Mouse (Mus musculus): ENCODE measurements around the gene Borcs5.
"Not testable (repeated sequence)": the region's sequence is repeated elsewhere in the genome, so short reads cannot be mapped to it uniquely, and the experiment has no call there.

The Borcs5 gene

DNA sequence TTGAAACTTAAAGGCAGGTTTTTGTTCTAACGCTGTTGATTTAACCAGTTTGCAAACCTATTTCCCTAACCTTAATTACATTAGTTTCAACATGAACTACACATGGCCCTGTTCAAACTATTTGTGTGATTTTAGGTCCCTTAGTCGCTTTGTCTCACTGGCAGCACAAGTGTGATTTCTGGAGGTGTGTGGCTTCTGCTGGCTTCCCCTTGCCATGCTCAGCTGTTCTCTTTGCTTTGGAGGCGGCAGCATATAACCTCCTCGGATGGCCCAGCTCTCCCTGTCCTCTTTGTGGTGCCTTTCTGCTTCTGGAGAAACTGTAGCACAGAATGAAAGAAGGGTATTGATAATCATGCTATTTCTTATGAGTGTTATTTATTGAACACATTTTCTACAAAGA lies 38.2 kb downstream of the Borcs5 start:
- DNase-seq, result no peak

- DNase-seq, result no peak
Measured at GRCm38 (mm10) chr6:134678037-134678436, 38.7 kb downstream of the Borcs5 start.

DNA sequence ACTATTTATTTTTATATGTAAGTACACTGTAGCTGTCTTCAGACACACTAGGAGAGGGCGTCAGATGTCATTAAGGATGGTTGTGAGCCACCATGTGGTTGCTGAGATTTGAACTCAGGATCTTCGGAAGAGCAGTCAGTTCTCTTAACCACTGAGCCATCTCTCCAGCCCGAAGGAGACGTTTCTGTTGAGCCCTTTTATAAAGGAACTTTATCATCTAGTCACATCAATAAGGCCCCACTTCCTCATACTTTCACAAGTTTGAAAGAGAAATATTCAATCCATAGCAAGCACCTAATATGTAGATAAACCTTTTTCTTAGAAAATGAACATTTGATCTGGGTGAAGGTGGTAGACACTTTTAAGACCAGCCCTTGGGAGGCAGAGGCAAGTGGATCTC lies 40.0 kb downstream of the Borcs5 start:
- DNase-seq, result not testable (repeated sequence)

DNA sequence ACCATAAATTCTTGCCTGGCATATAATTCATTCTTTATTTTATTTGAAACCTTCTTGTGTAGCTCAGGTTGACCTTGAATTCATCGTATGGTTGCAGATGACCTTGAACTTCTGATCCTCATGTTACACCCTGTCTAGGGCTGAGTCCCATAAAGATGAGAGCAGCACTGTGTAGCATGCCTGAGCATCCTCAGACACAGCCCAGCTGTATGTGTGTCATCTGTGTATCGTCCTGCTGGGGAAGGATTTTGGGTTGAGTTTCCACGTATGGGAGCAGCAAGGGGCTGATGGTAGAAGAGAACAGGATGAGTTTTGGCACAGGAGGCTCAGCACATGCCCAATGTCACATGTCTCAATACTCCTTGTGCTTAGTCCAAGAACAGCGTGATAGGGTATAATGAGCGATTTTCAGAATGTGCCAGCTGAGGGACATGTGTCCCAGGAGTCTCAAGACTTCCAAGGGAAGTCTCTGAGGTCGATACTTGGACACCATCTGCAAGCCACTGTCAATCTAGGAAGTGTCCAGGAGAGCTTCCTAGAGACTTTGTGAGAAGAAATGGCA lies 45.1 kb downstream of the Borcs5 start:
- DNase-seq, result no peak

DNA sequence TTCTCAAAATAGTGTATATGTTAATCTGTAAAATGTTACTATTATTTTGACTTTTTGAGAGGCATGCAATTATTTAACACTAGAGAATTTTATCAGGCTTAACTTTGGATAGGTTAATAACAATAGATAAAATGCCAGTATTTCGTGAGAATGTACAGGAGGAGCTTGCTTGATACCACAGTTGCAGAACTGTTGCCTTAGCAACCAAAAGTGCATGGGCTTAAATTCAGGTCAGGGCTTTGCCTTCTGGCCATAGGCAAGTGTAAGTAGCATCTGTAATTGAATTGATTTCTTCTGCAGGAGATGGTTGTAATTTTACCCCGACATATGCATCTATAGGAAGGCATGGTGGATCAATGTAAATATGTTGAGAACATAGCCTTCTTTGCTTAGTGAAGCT lies 45.7 kb downstream of the Borcs5 start:
- no peak for DNase-seq

DNA sequence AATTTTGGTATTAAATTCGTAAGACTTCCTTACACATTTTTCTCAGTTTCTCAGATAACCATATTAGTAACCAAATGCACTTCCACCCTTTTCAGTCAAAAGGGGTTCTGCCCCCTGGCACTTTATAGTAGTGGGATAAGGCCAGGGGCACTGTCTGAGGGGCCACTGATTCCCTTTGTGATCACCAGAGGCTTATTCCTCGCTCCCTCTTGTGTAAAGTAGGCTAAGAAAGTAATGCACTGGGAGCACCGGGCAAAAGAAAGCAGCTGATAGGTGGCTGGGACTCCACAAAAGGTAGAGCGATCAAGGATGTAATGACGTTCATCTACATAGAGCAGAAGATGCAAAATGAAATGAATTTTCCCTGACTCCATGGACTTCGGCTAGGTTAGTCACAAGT lies 46.2 kb downstream of the Borcs5 start:
- DNase-seq, result no peak

- no peak for DNase-seq
Measured at GRCm38 (mm10) chr6:134694498-134694897, 55.2 kb downstream of the Borcs5 start.

DNA sequence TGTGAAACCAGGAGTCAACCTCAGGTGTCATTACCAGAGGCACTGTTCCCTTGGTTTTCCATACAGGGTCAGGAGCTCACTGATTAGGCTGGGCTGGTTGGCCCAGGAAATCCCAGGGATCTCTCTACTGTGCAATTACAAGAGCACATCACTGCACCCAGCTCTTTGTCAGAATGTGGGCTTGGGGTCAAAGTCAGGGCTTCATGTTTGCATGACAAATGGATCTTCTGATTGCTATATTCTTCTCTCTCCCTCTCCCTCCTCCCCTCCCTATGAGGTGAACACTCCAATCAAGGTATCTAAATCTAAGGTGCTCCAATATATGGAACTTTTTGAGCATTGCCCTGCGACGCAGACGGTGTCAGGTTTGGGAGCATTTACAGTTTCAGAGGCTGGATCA lies 55.7 kb downstream of the Borcs5 start:
- no peak for DNase-seq

GRCm38 (mm10) chr6:134695625-134696024 lies 56.3 kb downstream of the Borcs5 start:
- DNase-seq, result no peak

DNA sequence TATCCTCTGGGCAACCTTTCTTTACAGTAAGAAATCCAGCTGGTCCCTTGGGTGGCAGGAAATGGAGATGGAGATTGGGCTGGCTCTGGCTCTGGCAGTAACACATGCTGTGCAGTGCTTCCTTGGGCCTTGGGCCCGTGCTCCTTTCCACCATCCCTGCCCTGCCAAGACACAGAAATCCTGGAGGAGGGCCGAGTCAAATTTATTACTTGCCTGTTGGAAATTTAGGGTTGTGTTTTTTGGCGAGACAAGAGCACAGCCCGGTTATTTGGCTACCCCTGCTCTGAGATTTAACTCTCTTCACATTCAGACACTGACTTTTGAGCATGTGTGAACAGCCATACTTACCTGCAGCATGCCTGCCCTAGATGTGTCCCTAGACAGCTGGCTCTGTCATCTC lies 56.8 kb downstream of the Borcs5 start:
- peak; percentile 52 for DNase-seq

DNA sequence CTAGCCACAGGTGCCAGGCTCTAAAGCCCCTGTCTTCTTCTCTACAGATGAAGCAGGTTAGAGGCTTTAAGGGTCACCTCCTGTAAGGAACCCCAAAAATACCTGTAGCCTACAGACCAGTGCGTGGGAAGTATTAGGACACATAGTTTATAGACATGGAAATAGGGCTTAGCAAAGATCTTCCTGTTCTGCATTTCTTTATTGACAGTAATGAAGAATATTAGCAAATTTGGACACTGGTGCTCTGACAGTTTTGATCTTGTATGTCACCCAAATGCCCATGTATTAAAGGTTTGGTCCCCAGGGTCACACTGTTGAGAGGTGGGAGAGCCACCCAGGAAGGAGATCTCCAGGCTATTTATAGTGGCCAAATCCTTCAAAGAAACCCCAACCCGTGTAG lies 57.2 kb downstream of the Borcs5 start:
- no peak for DNase-seq

- DNase-seq, result no peak
Measured at GRCm38 (mm10) chr6:134698243-134698642, 58.9 kb downstream of the Borcs5 start.

DNA sequence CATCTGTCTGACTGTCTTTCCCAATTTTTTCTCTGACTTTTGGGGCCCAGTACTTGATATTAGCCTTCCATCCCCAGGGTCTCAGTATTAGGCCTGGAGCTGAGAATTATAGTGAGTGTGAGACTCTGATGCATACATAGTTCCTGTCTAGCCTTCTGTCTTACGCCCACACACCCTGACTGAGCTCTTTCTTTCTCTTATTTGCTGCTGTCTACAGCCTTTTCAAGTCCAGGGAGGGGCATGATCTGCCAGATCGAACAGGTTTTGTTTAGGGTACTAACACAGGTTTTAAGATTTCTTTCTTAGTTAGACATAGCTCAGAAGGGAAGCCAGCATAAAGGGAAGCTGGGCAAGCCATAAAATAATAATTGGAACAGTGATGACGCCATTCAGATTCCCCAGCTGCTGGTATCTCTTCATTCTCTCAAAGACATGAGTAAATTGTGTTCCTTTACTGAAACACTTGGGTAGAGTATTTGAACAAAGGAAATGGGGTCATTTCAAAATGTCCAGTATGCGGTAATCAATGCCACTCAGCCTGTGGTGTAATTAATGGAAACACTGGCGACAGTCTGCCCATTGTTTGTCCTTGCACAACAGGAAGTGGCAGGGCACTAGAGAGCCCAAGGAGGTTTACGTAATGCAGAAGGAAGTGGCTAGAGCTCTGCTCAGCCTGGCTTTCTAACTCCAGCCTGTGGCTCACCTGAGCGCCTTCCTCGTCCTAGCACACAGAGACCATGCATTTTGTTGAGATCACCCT lies 61.3 kb downstream of the Borcs5 start:
- peak; percentile 78 for DNase-seq

GRCm38 (mm10) chr6:134701211-134701602 lies 61.9 kb downstream of the Borcs5 start:
- no peak for DNase-seq

DNA sequence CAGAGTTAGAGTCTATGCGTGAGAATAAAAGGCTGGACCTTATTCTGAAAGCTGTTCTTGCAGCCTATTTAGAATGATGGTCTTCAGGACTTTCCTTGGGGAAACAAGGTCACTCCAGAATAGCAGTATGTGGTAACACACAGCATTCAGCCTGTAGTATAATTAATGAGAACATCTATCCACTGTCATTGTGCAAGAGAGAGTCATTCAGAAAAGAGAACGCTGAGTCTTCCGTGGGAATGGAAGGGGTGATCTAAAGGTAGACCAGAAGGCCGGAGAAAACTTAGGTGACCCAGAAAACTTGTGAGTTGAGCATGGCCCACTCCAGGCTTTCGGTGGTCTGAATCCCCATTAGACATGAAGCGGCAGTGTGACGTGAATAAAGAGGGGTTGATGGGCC lies 62.9 kb downstream of the Borcs5 start:
- no peak for DNase-seq

DNA sequence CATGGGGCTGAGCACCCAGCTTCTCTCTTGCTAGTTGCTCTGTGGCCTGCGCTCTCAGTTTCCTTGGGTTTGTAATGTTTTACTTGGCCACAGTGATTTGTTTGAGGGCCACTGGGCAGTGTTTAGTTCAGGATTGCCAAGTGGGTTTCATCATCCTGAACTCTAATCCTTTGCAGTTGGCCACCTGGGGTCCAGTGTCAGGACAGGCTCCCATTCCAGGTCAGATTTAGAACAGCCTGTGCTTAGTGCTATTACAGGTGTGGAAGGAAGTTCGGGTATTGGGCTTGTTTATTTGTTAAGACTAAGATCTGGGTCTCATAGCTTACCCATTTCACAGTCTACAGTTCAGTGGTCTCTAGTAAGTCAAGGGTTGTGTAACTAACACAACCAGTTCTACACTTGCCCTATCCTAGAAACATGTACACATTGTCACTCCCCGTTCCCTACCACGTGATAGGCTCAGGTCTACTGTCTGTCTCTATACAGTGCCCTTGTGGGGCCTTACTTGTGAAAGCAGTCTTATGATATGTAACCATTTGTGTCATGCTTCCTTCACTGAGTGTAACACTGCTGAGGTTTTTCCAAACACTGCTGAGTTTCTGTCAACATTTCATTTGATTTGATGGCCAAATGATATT lies 63.9 kb downstream of the Borcs5 start:
- DNase-seq, result peak; percentile 35

GRCm38 (mm10) chr6:134706467-134706866 lies 67.2 kb downstream of the Borcs5 start:
- DNase-seq, result no peak

DNA sequence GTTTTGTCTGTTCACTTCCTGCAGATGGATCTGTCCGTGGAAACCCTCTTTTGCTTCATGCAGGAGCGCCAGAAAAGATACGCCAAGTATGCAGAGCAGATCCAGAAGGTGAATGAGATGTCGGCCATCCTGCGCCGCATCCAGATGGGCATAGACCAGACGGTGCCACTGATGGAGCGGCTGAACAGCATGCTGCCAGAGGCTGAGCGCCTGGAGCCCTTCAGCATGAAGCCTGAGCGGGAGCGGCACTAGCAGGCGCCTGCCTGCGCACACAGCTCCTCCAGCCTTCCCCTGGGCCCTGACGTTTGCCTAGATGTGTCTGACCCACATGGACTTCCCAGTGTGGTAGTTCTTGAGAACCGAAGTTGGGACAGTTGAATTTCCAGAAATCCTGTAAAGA lies 70.7 kb downstream of the Borcs5 start:
- DNase-seq, result no peak

DNA sequence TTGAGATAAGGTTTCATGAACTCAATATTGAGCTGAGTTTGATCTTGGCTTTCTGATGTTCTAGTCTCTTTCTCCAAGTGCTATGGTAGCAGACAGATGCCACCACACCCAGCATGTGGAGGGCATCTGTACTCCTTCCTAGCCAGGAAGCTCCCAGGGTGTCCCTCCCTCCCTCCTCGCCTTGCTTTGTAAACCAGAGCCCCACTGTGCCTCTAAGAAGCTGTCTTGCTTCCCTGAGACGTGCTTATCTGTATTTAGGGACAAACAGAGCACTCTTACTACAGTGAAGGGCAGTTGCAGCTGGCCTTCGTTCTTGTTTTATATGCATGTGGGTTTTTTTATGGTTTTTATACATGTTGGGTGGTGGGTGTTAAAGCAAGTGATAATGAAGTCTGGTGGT lies 74.0 kb downstream of the Borcs5 start:
- no peak for DNase-seq

DNA sequence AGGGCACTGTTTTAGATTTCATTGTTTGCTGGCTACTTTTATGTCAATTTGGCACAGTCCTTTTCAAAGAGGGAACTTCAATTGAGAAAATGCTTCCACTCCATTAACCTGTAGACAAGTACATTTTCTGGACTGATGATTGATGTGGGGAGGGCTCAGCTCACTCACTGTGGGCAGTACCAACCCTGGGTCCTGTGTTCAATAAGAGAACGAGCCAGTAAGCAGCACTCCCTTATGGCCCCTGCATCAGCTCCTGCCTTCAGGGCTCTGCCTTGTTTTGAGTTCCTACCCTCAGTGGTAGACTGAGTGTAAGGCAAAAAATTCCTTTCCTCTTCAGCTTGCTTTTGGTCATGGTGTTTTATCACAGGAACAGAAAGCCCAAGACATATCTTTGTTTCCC lies 74.6 kb downstream of the Borcs5 start:
- no peak for DNase-seq

DNA sequence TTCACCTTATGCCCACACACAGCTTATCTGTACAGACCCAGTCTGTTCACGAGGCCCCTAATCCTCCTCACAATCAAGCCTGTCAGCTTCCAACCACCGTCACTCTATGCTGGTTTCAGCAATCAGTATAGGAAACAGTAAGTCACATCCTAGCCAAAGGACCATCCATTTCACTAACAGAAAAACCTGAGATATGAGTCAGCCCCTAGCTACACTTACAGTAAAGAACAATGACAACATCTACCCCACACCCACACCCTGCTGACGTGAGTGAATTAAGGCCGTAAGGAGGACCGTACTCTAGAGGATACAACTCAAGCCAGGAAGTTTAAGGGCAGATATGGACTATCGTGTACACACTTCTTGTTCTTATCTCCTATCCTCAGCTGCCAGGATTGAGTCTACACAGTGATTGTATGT lies 76.9 kb downstream of the Borcs5 start:
- no peak for DNase-seq

GRCm38 (mm10) chr6:134717886-134718667 lies 78.8 kb downstream of the Borcs5 start:
- DNase-seq, result peak; percentile 31

DNA sequence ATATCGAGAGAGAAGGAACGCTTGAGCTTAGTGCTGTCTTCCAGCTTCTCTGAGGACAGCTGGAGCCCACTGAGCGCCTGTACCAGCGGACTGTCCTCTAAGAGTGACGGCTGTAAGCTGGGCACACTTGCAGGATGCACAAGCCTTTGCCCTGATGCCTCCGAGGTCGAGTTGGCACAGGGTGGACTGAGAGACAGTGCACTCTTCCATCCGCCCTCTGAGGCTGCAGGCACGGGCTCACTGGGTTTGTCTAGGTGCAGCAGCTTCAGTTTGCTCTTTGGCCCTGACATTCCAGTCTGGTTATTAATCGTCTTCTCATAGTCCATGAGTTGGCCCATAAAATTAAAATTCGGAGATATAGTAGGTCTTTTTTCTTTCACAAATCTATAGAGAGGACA lies 79.4 kb downstream of the Borcs5 start:
- DNase-seq, result no peak

GRCm38 (mm10) chr6:134719156-134719555 lies 79.8 kb downstream of the Borcs5 start:
- DNase-seq, result no peak

Measured in lung, postnatal 14 days (tissue).